Mouse (Mus musculus): ENCODE results near the gene Tada2b. TPM values are rescaled to one million over a fixed set of nuclear protein-coding genes. Genes with fewer than 3 reads are reported as not detected.
A peak's percentile ranks its signal among the peaks of the same experiment; 100 is the strongest.

The Tada2b gene
- polyA plus RNA-seq, 1 experiment from 2014 or later, result 2.6 TPM

GRCm38 (mm10) chr5:36523219-36523703 lies 39.2 kb upstream of the Tada2b start:
- H3K36me3 ChIP-seq (ENCODE audit: insufficient read depth, low read length), result peaks cover 27% of the 10 kb centered on the region
- no peak for TF ChIP-seq CTCF (IDR thresholded peaks at IDR 0.05; ENCODE audit: low read depth)
- no peak overlapping the region for H3K4me2 ChIP-seq (ENCODE audit: low read length)
- H3K9me3 ChIP-seq (replicated peaks; ENCODE audit: low read length), result no peaks in the 10 kb centered on the region
- no peak overlapping the region for H3K4me3 ChIP-seq (replicated peaks; ENCODE audit: low read depth, low read length)
- H3K27ac ChIP-seq, result no peak overlapping the region
- no peak overlapping the region for H3K9ac ChIP-seq (ENCODE audit: low read depth, low read length)
- ATAC-seq (replicated peaks; ENCODE audit: low FRiP score, low read depth), result no peak
- H3K4me1 ChIP-seq (replicated peaks; ENCODE audit: insufficient read depth, low read length), result no peaks in the 10 kb centered on the region
- WGBS, result 64% methylated on average over 5 of the region's 5 CpGs
- DNase-seq (ENCODE audit: low spot score), result peak; percentile 36
- H3K27me3 ChIP-seq (ENCODE audit: insufficient read depth, low read length), result no peaks in the 10 kb centered on the region

- no peak for TF ChIP-seq CTCF (IDR thresholded peaks at IDR 0.05; ENCODE audit: low read depth)
- Histone ChIP-seq H3K9ac (ENCODE audit: low read depth, low read length) (no peak overlapping the region), H3K9me3 (replicated peaks; ENCODE audit: low read length) (no peaks in the 10 kb centered on the region), H3K4me1 (replicated peaks; ENCODE audit: insufficient read depth, low read length) (no peaks in the 10 kb centered on the region), H3K4me3 (replicated peaks; ENCODE audit: low read depth, low read length) (no peak overlapping the region), H3K4me2 (ENCODE audit: low read length) (no peak overlapping the region), H3K27ac (no peak overlapping the region), H3K27me3 (ENCODE audit: insufficient read depth, low read length) (no peaks in the 10 kb centered on the region), H3K36me3 (ENCODE audit: insufficient read depth, low read length) (peaks cover 32% of the 10 kb centered on the region)
- ATAC-seq (replicated peaks; ENCODE audit: low FRiP score, low read depth), result no peak
- 40% methylated on average over 2 of the region's 2 CpGs for WGBS
- peak; percentile 46 for DNase-seq (ENCODE audit: low spot score)
These were observed 38.7 kb upstream of the Tada2b start for GRCm38 (mm10) chr5:36522782-36523181.

- H3K4me2 ChIP-seq (ENCODE audit: low read length), result no peak overlapping the region
- H3K36me3 ChIP-seq (ENCODE audit: insufficient read depth, low read length), result peaks cover 52% of the 10 kb centered on the region
- H3K27ac ChIP-seq, result no peak overlapping the region
- no peak for TF ChIP-seq CTCF (IDR thresholded peaks at IDR 0.05; ENCODE audit: low read depth)
- no peak overlapping the region for H3K4me3 ChIP-seq (replicated peaks; ENCODE audit: low read depth, low read length)
- no peaks in the 10 kb centered on the region for H3K9me3 ChIP-seq (replicated peaks; ENCODE audit: low read length)
- no peaks in the 10 kb centered on the region for H3K27me3 ChIP-seq (ENCODE audit: insufficient read depth, low read length)
- no peaks in the 10 kb centered on the region for H3K4me1 ChIP-seq (replicated peaks; ENCODE audit: insufficient read depth, low read length)
- ATAC-seq (replicated peaks; ENCODE audit: low FRiP score, low read depth), result no peak
- 90% methylated on average over 3 of the region's 3 CpGs for WGBS
- DNase-seq (ENCODE audit: low spot score), result no peak
- no peak overlapping the region for H3K9ac ChIP-seq (ENCODE audit: low read depth, low read length)
These were observed 35.7 kb upstream of the Tada2b start for GRCm38 (mm10) chr5:36519751-36520150.

- no peak overlapping the region for H3K9ac ChIP-seq (ENCODE audit: low read depth, low read length)
- no peak for TF ChIP-seq CTCF (IDR thresholded peaks at IDR 0.05; ENCODE audit: low read depth)
- WGBS, result 78% methylated on average over 3 of the region's 3 CpGs
- H3K27me3 ChIP-seq (ENCODE audit: insufficient read depth, low read length), result no peaks in the 10 kb centered on the region
- no peak overlapping the region for H3K4me2 ChIP-seq (ENCODE audit: low read length)
- no peak overlapping the region for H3K4me3 ChIP-seq (replicated peaks; ENCODE audit: low read depth, low read length)
- ATAC-seq (replicated peaks; ENCODE audit: low FRiP score, low read depth), result no peak
- no peak overlapping the region for H3K27ac ChIP-seq
- no peaks in the 10 kb centered on the region for H3K4me1 ChIP-seq (replicated peaks; ENCODE audit: insufficient read depth, low read length)
- H3K36me3 ChIP-seq (ENCODE audit: insufficient read depth, low read length), result peaks cover 58% of the 10 kb centered on the region
- H3K9me3 ChIP-seq (replicated peaks; ENCODE audit: low read length), result no peaks in the 10 kb centered on the region
- DNase-seq (ENCODE audit: low spot score), result no peak
These were observed 33.5 kb upstream of the Tada2b start for GRCm38 (mm10) chr5:36517596-36517995.

GRCm38 (mm10) chr5:36515558-36515957 lies 31.5 kb upstream of the Tada2b start:
- Histone ChIP-seq H3K9me3 (replicated peaks; ENCODE audit: low read length) (no peaks in the 10 kb centered on the region), H3K4me2 (ENCODE audit: low read length) (no peak overlapping the region), H3K36me3 (ENCODE audit: insufficient read depth, low read length) (peaks cover 64% of the 10 kb centered on the region), H3K9ac (ENCODE audit: low read depth, low read length) (no peak overlapping the region), H3K4me1 (replicated peaks; ENCODE audit: insufficient read depth, low read length) (no peaks in the 10 kb centered on the region), H3K27me3 (ENCODE audit: insufficient read depth, low read length) (no peaks in the 10 kb centered on the region), H3K4me3 (replicated peaks; ENCODE audit: low read depth, low read length) (no peak overlapping the region), H3K27ac (no peak overlapping the region)
- DNase-seq (ENCODE audit: low spot score), result no peak
- WGBS, result 87% methylated on average over 5 of the region's 5 CpGs
- ATAC-seq (replicated peaks; ENCODE audit: low FRiP score, low read depth), result no peak
- TF ChIP-seq CTCF (IDR thresholded peaks at IDR 0.05; ENCODE audit: low read depth), result no peak

- H3K9me3 ChIP-seq (replicated peaks; ENCODE audit: low read length), result no peaks in the 10 kb centered on the region
- peaks cover 63% of the 10 kb centered on the region for H3K36me3 ChIP-seq (ENCODE audit: insufficient read depth, low read length)
- no peaks in the 10 kb centered on the region for H3K27me3 ChIP-seq (ENCODE audit: insufficient read depth, low read length)
- no peak overlapping the region for H3K27ac ChIP-seq
- no peak for TF ChIP-seq CTCF (IDR thresholded peaks at IDR 0.05; ENCODE audit: low read depth)
- no peaks in the 10 kb centered on the region for H3K4me1 ChIP-seq (replicated peaks; ENCODE audit: insufficient read depth, low read length)
- WGBS, result 96% methylated on average over 1 of the region's 1 CpGs
- no peak for DNase-seq (ENCODE audit: low spot score)
- H3K4me2 ChIP-seq (ENCODE audit: low read length), result no peak overlapping the region
- H3K9ac ChIP-seq (ENCODE audit: low read depth, low read length), result no peak overlapping the region
- ATAC-seq (replicated peaks; ENCODE audit: low FRiP score, low read depth), result no peak
- H3K4me3 ChIP-seq (replicated peaks; ENCODE audit: low read depth, low read length), result no peak overlapping the region
These were observed 31.0 kb upstream of the Tada2b start for GRCm38 (mm10) chr5:36515126-36515525.

- no peak for TF ChIP-seq CTCF (IDR thresholded peaks at IDR 0.05; ENCODE audit: low read depth)
- Histone ChIP-seq H3K27ac (no peak overlapping the region), H3K36me3 (ENCODE audit: insufficient read depth, low read length) (peaks cover 40% of the 10 kb centered on the region)
These were observed 26.9 kb upstream of the Tada2b start for GRCm38 (mm10) chr5:36510956-36511355.

More at GRCm38 (mm10) chr5:36510956-36511355, 26.9 kb upstream of the Tada2b start:
- DNase-seq (ENCODE audit: low spot score) (no peak), ATAC-seq (replicated peaks; ENCODE audit: low FRiP score, low read depth) (no peak)
- Histone ChIP-seq H3K27me3 (ENCODE audit: insufficient read depth, low read length) (no peaks in the 10 kb centered on the region), H3K4me3 (replicated peaks; ENCODE audit: low read depth, low read length) (no peak overlapping the region), H3K4me2 (ENCODE audit: low read length) (no peak overlapping the region), H3K4me1 (replicated peaks; ENCODE audit: insufficient read depth, low read length) (no peaks in the 10 kb centered on the region), H3K9ac (ENCODE audit: low read depth, low read length) (no peak overlapping the region), H3K9me3 (replicated peaks; ENCODE audit: low read length) (no peaks in the 10 kb centered on the region)
- WGBS, result 98% methylated on average over 2 of the region's 2 CpGs

Measured in kidney, postnatal 0 days (tissue).